Mouse (Mus musculus): ENCODE measurements around the gene Prss32. TPM values are rescaled to one million over a fixed set of nuclear protein-coding genes. Genes with fewer than 3 reads are reported as not detected.

Gene Prss32
- total RNA-seq, 1 experiment = 0.31 TPM

- Histone ChIP-seq H3K27ac (ENCODE audit: insufficient read depth, low read depth, low read length, poor library complexity, severe bottlenecking) (peak overlapping the region; percentile 93), H3K4me1 (ENCODE audit: control insufficient read depth in 2 of 2, insufficient read depth in 2 of 2, low read length in 2 of 2, poor library complexity in 1 of 2) (peaks cover 0 to 4% of the 10 kb centered on the region in 2 experiments; a peak in 2 of 4 replicates), H3K9me3 (ENCODE audit: control insufficient read depth, insufficient read depth, low read depth, low read length) (no peaks in the 10 kb centered on the region), H3K4me3 (ENCODE audit: insufficient read depth in 1 of 2, low read depth in 1 of 2, low read length in 2 of 2, poor library complexity in 1 of 2, severe bottlenecking in 1 of 2) (peak overlapping the region; percentile 79 to 95), H3K36me3 (ENCODE audit: control insufficient read depth, insufficient read depth, low read length, poor library complexity, severe bottlenecking) (peaks cover 2% of the 10 kb centered on the region), H3K9ac (ENCODE audit: insufficient read depth, low read depth, low read length, poor library complexity, severe bottlenecking) (peak overlapping the region; percentile 96)
- in situ Hi-C loops (cut with MboI; ENCODE audit: low sequenced_read_pairs in 2 of 2, unreplicated experiment in 2 of 2) = no loop called here
- 0 out of 2 replicates have a peak, but pooled peaks have one; percentile 0 for TF ChIP-seq ZC3H11A (IDR thresholded peaks at IDR 0.05; ENCODE audit: borderline replicate concordance, low read depth, low read length)
- TF ChIP-seq MAFK (IDR thresholded peaks at IDR 0.05; ENCODE audit: insufficient read depth, low read depth, low read length) = 0 out of 2 replicates have a peak, but pooled peaks have one; percentile 49
- TF ChIP-seq ZNF384 (IDR thresholded peaks at IDR 0.05; ENCODE audit: low read depth, low read length) = peak; percentile 97
- peak; percentile 93 for TF ChIP-seq HCFC1 (IDR thresholded peaks at IDR 0.05; ENCODE audit: borderline replicate concordance, insufficient read depth, low read length)
- peak; percentile 66; the same call in 1 of the 2 replicates for TF ChIP-seq CHD2 (IDR thresholded peaks at IDR 0.05; ENCODE audit: low read depth, low read length)
- DNase-seq (ENCODE audit: low read depth, low spot score) = peak; percentile 97
Observed at GRCm38 (mm10) chr17:23802746-23803365, 40.8 kb upstream of the Prss32 start.

GRCm38 (mm10) chr17:23803366-23804041 lies 40.2 kb upstream of the Prss32 start:
- peak overlapping the region; percentile 79 to 95 for H3K4me3 ChIP-seq (ENCODE audit: insufficient read depth in 1 of 2, low read depth in 1 of 2, low read length in 2 of 2, poor library complexity in 1 of 2, severe bottlenecking in 1 of 2)
- no peaks in the 10 kb centered on the region for H3K9me3 ChIP-seq (ENCODE audit: control insufficient read depth, insufficient read depth, low read depth, low read length)
- peaks cover 0 to 4% of the 10 kb centered on the region in 2 experiments; a peak in 2 of 4 replicates for H3K4me1 ChIP-seq (ENCODE audit: control insufficient read depth in 2 of 2, insufficient read depth in 2 of 2, low read length in 2 of 2, poor library complexity in 1 of 2)
- peaks cover 9% of the 10 kb centered on the region for H3K36me3 ChIP-seq (ENCODE audit: control insufficient read depth, insufficient read depth, low read length, poor library complexity, severe bottlenecking)
- peak overlapping the region; percentile 93 for H3K27ac ChIP-seq (ENCODE audit: insufficient read depth, low read depth, low read length, poor library complexity, severe bottlenecking)
- peak overlapping the region; percentile 93 for H3K9ac ChIP-seq (ENCODE audit: insufficient read depth, low read depth, low read length, poor library complexity, severe bottlenecking)
- TF ChIP-seq HCFC1 (IDR thresholded peaks at IDR 0.05; ENCODE audit: borderline replicate concordance, insufficient read depth, low read length) (no peak), CHD2 (IDR thresholded peaks at IDR 0.05; ENCODE audit: low read depth, low read length) (peak; percentile 54)
- DNase-seq (ENCODE audit: low read depth, low spot score) = peak; percentile 88
- in situ Hi-C loops (cut with MboI; ENCODE audit: low sequenced_read_pairs in 2 of 2, unreplicated experiment in 2 of 2) = no loop called here

- H3K27ac ChIP-seq (ENCODE audit: insufficient read depth, low read depth, low read length, poor library complexity, severe bottlenecking) = no peak overlapping the region; the same call in 1 of the 2 replicates
- H3K9ac ChIP-seq (ENCODE audit: insufficient read depth, low read depth, low read length, poor library complexity, severe bottlenecking) = peak overlapping the region; percentile 93
- peaks cover 19% of the 10 kb centered on the region for H3K36me3 ChIP-seq (ENCODE audit: control insufficient read depth, insufficient read depth, low read length, poor library complexity, severe bottlenecking)
- in situ Hi-C loops (cut with MboI; ENCODE audit: low sequenced_read_pairs in 2 of 2, unreplicated experiment in 2 of 2) = no loop called here
- H3K9me3 ChIP-seq (ENCODE audit: control insufficient read depth, insufficient read depth, low read depth, low read length) = no peaks in the 10 kb centered on the region
- H3K4me1 ChIP-seq (ENCODE audit: control insufficient read depth in 2 of 2, insufficient read depth in 2 of 2, low read length in 2 of 2, poor library complexity in 1 of 2) = peaks cover 0 to 4% of the 10 kb centered on the region in 2 experiments; a peak in 2 of 4 replicates
- no peak for DNase-seq (ENCODE audit: low read depth, low spot score)
- peak overlapping the region; percentile 79 to 95 for H3K4me3 ChIP-seq (ENCODE audit: insufficient read depth in 1 of 2, low read depth in 1 of 2, low read length in 2 of 2, poor library complexity in 1 of 2, severe bottlenecking in 1 of 2)
- TF ChIP-seq CHD2 (IDR thresholded peaks at IDR 0.05; ENCODE audit: low read depth, low read length) (no peak), MAFK (IDR thresholded peaks at IDR 0.05; ENCODE audit: insufficient read depth, low read depth, low read length) (no peak), HCFC1 (IDR thresholded peaks at IDR 0.05; ENCODE audit: borderline replicate concordance, insufficient read depth, low read length) (no peak), ZNF384 (IDR thresholded peaks at IDR 0.05; ENCODE audit: low read depth, low read length) (no peak), ZC3H11A (IDR thresholded peaks at IDR 0.05; ENCODE audit: borderline replicate concordance, low read depth, low read length) (no peak)
Observed at GRCm38 (mm10) chr17:23804426-23805085, 39.1 kb upstream of the Prss32 start.

- no peak for DNase-seq (ENCODE audit: low read depth, low spot score)
- H3K9ac ChIP-seq (ENCODE audit: insufficient read depth, low read depth, low read length, poor library complexity, severe bottlenecking) = peak overlapping the region; percentile 68
Observed at GRCm38 (mm10) chr17:23806867-23807266, 36.8 kb upstream of the Prss32 start.

More at GRCm38 (mm10) chr17:23806867-23807266, 36.8 kb upstream of the Prss32 start:
- no peak for TF ChIP-seq CHD2 (IDR thresholded peaks at IDR 0.05; ENCODE audit: low read depth, low read length)
- TF ChIP-seq ZC3H11A (IDR thresholded peaks at IDR 0.05; ENCODE audit: borderline replicate concordance, low read depth, low read length) = no peak
- TF ChIP-seq ZNF384 (IDR thresholded peaks at IDR 0.05; ENCODE audit: low read depth, low read length) = no peak
- no peak for TF ChIP-seq MAFK (IDR thresholded peaks at IDR 0.05; ENCODE audit: insufficient read depth, low read depth, low read length)
- TF ChIP-seq HCFC1 (IDR thresholded peaks at IDR 0.05; ENCODE audit: borderline replicate concordance, insufficient read depth, low read length) = no peak
- peaks cover 35% of the 10 kb centered on the region for H3K36me3 ChIP-seq (ENCODE audit: control insufficient read depth, insufficient read depth, low read length, poor library complexity, severe bottlenecking)
- no peak overlapping the region for H3K27ac ChIP-seq (ENCODE audit: insufficient read depth, low read depth, low read length, poor library complexity, severe bottlenecking)
- H3K4me3 ChIP-seq (ENCODE audit: insufficient read depth in 1 of 2, low read depth in 1 of 2, low read length in 2 of 2, poor library complexity in 1 of 2, severe bottlenecking in 1 of 2) = peak overlapping the region; percentile 20 to 72
- peaks cover 0 to 4% of the 10 kb centered on the region in 2 experiments; a peak in 2 of 4 replicates for H3K4me1 ChIP-seq (ENCODE audit: control insufficient read depth in 2 of 2, insufficient read depth in 2 of 2, low read length in 2 of 2, poor library complexity in 1 of 2)
- in situ Hi-C loops (cut with MboI; ENCODE audit: low sequenced_read_pairs in 2 of 2, unreplicated experiment in 2 of 2) = no loop called here
- H3K9me3 ChIP-seq (ENCODE audit: control insufficient read depth, insufficient read depth, low read depth, low read length) = no peaks in the 10 kb centered on the region

Data from ES-E14 (cell line).